Comparison of ENCODE assay signal across 21 mouse cellular contexts in the genomic region with DNA sequence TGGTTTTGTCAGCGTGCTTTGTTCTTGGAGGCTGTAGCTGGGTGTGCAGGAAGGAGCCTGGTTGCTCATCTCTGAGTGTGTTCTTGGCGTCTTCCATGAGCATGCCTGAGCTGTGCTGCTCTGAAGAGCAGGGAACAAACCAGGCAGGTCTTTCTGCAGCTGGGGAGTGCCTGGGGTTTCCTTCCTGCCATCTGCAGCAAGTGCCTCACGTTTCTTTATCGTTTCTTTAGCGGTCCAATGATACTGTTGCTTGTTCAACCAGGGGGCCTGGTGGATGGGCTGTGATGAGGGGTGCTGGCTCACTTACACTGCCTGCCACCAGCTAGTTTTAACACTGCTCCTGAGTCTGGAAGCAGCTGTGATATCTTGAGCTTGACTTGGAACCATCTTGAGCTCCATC. TPM values are rescaled to one million over a fixed set of nuclear protein-coding genes. Genes with fewer than 3 reads are reported as not detected.
DNase-seq lines count a peak whose midpoint lies in the region; ATAC-seq and TF ChIP-seq lines count a peak whose summit lies in the region.
"Had no signal": no experiment of that assay in that cellular context is flagged by ENCODE, and none has a peak within 500 bp of the region (broad histone marks: within the 10 kb centered on the region; RNA-seq: fewer than 3 reads in every experiment).

No protein-coding gene starts in this region.

- intact Hi-C loops in left cerebral cortex, postnatal 14 days (cut with DNase I), result no loop called here

- peak overlapping the region; percentile 3; the same call in 1 of the 2 replicates for H3K27ac ChIP-seq in forebrain, embryonic 16.5 days (ENCODE audit: low read length)
- H3K27ac ChIP-seq in forebrain, embryonic 12.5 days, result no peak overlapping the region
- H3K27ac ChIP-seq in small intestine, adult 2 months (ENCODE audit: insufficient read depth, low read depth, low read length), result peak overlapping the region; percentile 50; the same call in 1 of the 2 replicates
- H3K27ac ChIP-seq: heart, embryonic 10.5 days; limb, embryonic 15.5 days; neural tube, embryonic 12.5 days had no signal

- peak; percentile 21 to 60 for DNase-seq in left cerebral cortex, postnatal 14 days (ENCODE audit: low spot score in 2 of 2)
- no peak for DNase-seq in left cerebral cortex, adult 9 months (ENCODE audit: low spot score in 2 of 2)
- DNase-seq in thymus, postnatal 4 days, result peak; percentile 63
- DNase-seq in yolk sac, embryonic 10.5 days (ENCODE audit: low spot score), result no peak
- no peak for DNase-seq in embryo, embryonic 10 days (ENCODE audit: low spot score)
- DNase-seq: adrenal gland, postnatal 25 days; cerebellum, adult 9-11 months; gastrocnemius, postnatal 36 days; heart, postnatal 14 days; kidney, adult 18-20 months; kidney, postnatal 14 days; liver, postnatal 0 days; lung, postnatal 14 days had no signal

- no peak for TF ChIP-seq POLR2A in small intestine, adult 2 months (IDR thresholded peaks at IDR 0.05; ENCODE audit: low read depth, low read length)

- no peak for TF ChIP-seq CTCF in small intestine, adult 2 months (IDR thresholded peaks at IDR 0.05; ENCODE audit: extremely low read depth, insufficient read length, insufficient replicate concordance, low read depth, low read length)

- no peaks in the 10 kb centered on the region for H3K27me3 ChIP-seq in forebrain, embryonic 16.5 days (replicated peaks; ENCODE audit: control insufficient read depth, insufficient read depth, low read length)
- no peaks in the 10 kb centered on the region for H3K27me3 ChIP-seq in forebrain, embryonic 12.5 days
- H3K27me3 ChIP-seq in small intestine, adult 2 months (ENCODE audit: control insufficient read depth, insufficient read depth, low read length), result no peaks in the 10 kb centered on the region
- H3K27me3 ChIP-seq: neural tube, embryonic 12.5 days had no signal

- H3K4me2 ChIP-seq in forebrain, embryonic 16.5 days (ENCODE audit: low read length), result no peak overlapping the region
- H3K4me2 ChIP-seq in forebrain, embryonic 12.5 days, result no peak overlapping the region
- H3K4me2 ChIP-seq: limb, embryonic 15.5 days; neural tube, embryonic 12.5 days had no signal

- H3K9me3 ChIP-seq in forebrain, embryonic 16.5 days (ENCODE audit: control insufficient read depth, low read length), result no peaks in the 10 kb centered on the region
- no peaks in the 10 kb centered on the region for H3K9me3 ChIP-seq in forebrain, embryonic 12.5 days
- H3K9me3 ChIP-seq: heart, embryonic 10.5 days; limb, embryonic 15.5 days; neural tube, embryonic 12.5 days had no signal

- no peak overlapping the region for H3K9ac ChIP-seq in forebrain, embryonic 16.5 days (replicated peaks; ENCODE audit: low read depth, low read length)
- no peak overlapping the region for H3K9ac ChIP-seq in forebrain, embryonic 12.5 days
- H3K9ac ChIP-seq: limb, embryonic 15.5 days; liver, postnatal 0 days; neural tube, embryonic 12.5 days had no signal

- peaks cover 14% of the 10 kb centered on the region for H3K4me1 ChIP-seq in forebrain, embryonic 16.5 days (replicated peaks; ENCODE audit: control insufficient read depth, insufficient read depth, low read length)
- H3K4me1 ChIP-seq in forebrain, embryonic 12.5 days, result 0 out of 2 replicates have a peak, but pooled peaks cover 4% of the 10 kb centered on the region
- H3K4me1 ChIP-seq in small intestine, adult 2 months (ENCODE audit: control insufficient read depth, insufficient read depth, insufficient read length, low read length), result peaks cover 28% of the 10 kb centered on the region
- H3K4me1 ChIP-seq: limb, embryonic 15.5 days; neural tube, embryonic 12.5 days had no signal

- WGBS in forebrain, embryonic 16.5 days, result 57% methylated on average over 5 of the region's 5 CpGs
- WGBS in forebrain, embryonic 12.5 days, result 66% methylated on average over 5 of the region's 5 CpGs
- WGBS in small intestine, adult 2 months, result 42% methylated on average over 5 of the region's 5 CpGs

- H3K36me3 ChIP-seq in forebrain, embryonic 16.5 days (ENCODE audit: control insufficient read depth, insufficient read depth), result no peaks in the 10 kb centered on the region
- H3K36me3 ChIP-seq in forebrain, embryonic 12.5 days (replicated peaks), result no peaks in the 10 kb centered on the region
- H3K36me3 ChIP-seq in small intestine, adult 2 months (ENCODE audit: control insufficient read depth, insufficient read depth, low read length), result no peaks in the 10 kb centered on the region
- H3K36me3 ChIP-seq: heart, embryonic 10.5 days; limb, embryonic 15.5 days; neural tube, embryonic 12.5 days had no signal

- H3K4me3 ChIP-seq in forebrain, embryonic 16.5 days (replicated peaks; ENCODE audit: low read length), result no peak overlapping the region
- no peak overlapping the region for H3K4me3 ChIP-seq in forebrain, embryonic 12.5 days (replicated peaks)
- H3K4me3 ChIP-seq in small intestine, adult 2 months (ENCODE audit: low read depth, low read length), result no peak overlapping the region
- H3K4me3 ChIP-seq: heart, embryonic 10.5 days; limb, embryonic 15.5 days; neural tube, embryonic 12.5 days had no signal

- ATAC-seq in forebrain, embryonic 16.5 days, result no peak
- no peak for ATAC-seq in forebrain, embryonic 12.5 days (ENCODE audit: low FRiP score)
- ATAC-seq: liver, postnatal 0 days had no signal

RNA-seq across cellular contexts. Expression of a gene that starts 38.4 kb away (rescaled TPM):
- 2.6 and 4.3 TPM in 2 replicates for polyA plus RNA-seq in forebrain, embryonic 16.5 days (2015; fragmentation: Nextera tagmentation; extraction: Ambion mirVana)
- polyA plus RNA-seq in forebrain, embryonic 12.5 days (2016; fragmentation: Nextera tagmentation; extraction: Ambion mirVana), result 0.29 and 0.31 TPM in 2 replicates
- total RNA-seq in left cerebral cortex, postnatal 14 days (2021), result 10 to 100 TPM; 26.0 to 28.3 TPM
- polyA plus RNA-seq in small intestine, adult 2 months (2012; rRNA removed), result 0.32 and 0.85 TPM in 2 replicates
- total RNA-seq: ES-E14; gastrocnemius, postnatal 36 days had no signal
- polyA plus RNA-seq: heart, embryonic 10.5 days; liver, postnatal 0 days had no signal

RNA-seq across cellular contexts. Expression of a gene that starts 57.8 kb away (rescaled TPM):
- 8.5 and 10.7 TPM in 2 replicates for polyA plus RNA-seq in forebrain, embryonic 16.5 days (2015; fragmentation: Nextera tagmentation; extraction: Ambion mirVana)
- 7.8 and 7.9 TPM in 2 replicates for polyA plus RNA-seq in forebrain, embryonic 12.5 days (2016; fragmentation: Nextera tagmentation; extraction: Ambion mirVana)
- 100 to 1,000 TPM in 1 of 2 experiments, 10 to 100 TPM in 1; 94.8 to 121 TPM for total RNA-seq in left cerebral cortex, postnatal 14 days (2021)
- polyA plus RNA-seq in small intestine, adult 2 months (2012; rRNA removed), result 16.7 and 23.5 TPM in 2 replicates
- total RNA-seq: megakaryocyte-erythroid progenitor cell, adult 5-6 weeks had no signal

Comparison
In these comparisons a context has a peak if more than half of its experiments do, and no peak if none do; other contexts are left out.
1. DNase-seq: peak in left cerebral cortex, postnatal 14 days (2 of 2) and thymus, postnatal 4 days (single experiment); none in left cerebral cortex, adult 9 months (0 of 2), yolk sac, embryonic 10.5 days (single experiment) and embryo, embryonic 10 days (single experiment).